Mouse (Mus musculus) cerebellum, adult (tissue): ENCODE results near the gene Hsh2d.

Experiments
- ATAC-seq: cut with Nextera tagmentation; 2 replicates; pipeline ENCODE4 v1.9.2; 2017; ENCODE audit warnings: mild to moderate bottlenecking, moderate library complexity, mixed read lengths; ENCODE audit not compliant: insufficient number of reproducible peaks, low FRiP score, low TSS enrichment

Gene Hsh2d

DNA sequence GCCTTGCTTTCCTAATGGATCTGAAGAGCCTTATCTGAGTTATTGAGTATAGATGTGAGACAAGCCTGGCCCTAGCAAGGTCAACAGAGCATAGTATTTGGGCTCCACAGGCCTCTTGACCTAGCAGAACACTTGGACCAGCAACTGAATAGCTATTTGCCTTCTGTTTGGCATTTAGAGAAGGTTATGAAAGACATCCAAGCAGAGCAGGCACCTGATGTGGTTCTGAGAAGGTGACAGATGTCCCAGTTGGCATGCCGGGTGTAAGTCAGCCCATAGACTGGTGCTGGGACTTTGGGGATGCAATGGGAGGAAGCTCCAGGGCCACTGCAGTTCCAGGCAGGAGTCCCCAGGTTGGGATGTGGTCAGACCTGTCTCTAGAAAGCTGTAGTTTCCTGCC lies 52.8 kb downstream of the Hsh2d start:
- no peak for ATAC-seq

DNA sequence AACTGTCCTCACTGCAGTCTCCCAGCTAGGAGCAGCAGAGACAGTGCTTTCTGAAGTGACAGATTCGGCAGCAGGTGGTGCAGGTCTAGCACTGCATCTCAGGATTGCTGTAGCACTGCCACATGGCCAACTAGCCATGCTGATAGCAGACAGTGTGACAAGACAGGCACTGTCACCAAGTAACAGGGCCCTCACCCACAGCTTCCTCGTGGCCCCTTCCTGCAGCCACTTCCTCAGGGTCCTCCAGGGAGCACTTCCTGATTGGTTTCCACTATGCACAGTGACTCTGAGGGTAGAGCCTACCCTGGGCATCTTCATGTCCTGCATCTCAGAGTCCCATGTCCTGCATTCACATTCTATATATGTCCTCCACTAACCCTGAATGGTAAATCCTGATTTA lies 55.2 kb downstream of the Hsh2d start:
- no peak for ATAC-seq
